Mouse (Mus musculus) testis, adult 2 months (tissue): ENCODE data around the gene Ddr2.

Experiments used
- CTCF ChIP-seq: fragments of 200-500 bp; IDR thresholded peaks from 2 replicates; pipeline ENCODE4 v1.5.1; 2012; ENCODE audit warnings: low read depth, mild to moderate bottlenecking, inconsistent platforms, low read length, moderate library complexity; ENCODE audit not compliant: control insufficient read depth, insufficient read depth, insufficient replicate concordance
- POLR2A ChIP-seq: fragments of 200-500 bp; IDR thresholded peaks from 2 replicates; pipeline ENCODE4 v1.6.1; 2012; ENCODE audit warnings: low read depth, mild to moderate bottlenecking, inconsistent platforms, low read length, moderate library complexity; ENCODE audit not compliant: control insufficient read depth

DNA sequence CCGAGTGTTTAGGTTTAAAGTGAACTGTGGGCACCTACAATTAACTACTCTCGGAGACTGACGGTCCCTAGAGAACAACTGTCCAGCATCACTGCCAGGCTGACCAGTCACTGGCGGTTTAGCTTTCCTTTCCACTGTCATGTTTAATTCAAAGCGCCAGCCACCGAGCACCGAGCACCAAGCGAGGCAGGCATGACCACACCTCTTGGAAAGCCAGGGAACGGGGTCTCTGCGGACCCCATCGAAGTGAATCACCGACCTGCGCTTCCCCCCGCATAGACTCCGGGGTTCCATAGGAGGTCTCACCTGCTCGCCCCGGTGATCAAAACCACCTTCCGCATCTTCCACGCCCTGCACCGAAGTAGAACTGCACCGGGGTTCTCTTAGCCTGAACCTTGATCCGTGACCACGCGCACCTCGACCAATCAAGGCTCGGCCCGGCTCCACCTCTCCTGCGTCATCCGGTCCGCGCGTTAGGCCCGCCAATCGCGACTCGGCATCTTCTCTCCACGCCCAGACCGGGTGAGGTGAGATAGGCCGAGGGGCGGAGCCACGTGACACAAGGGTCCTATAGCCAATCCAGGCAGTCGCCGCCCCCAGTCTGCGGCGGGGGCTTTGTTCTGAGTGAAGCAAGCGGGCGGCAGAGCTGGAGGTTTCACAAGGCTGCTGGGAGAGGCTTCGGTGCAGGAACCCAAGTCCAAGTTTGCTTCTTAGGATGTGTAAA is 141.6 kb downstream of the Ddr2 start, which contains the start of gene Hsd17b7:
- peak; percentile 61; the same call in 1 of the 2 replicates for TF ChIP-seq POLR2A
- no peak for TF ChIP-seq CTCF
